Mouse (Mus musculus) urinary bladder, adult 2 months (tissue): ENCODE measurements around the gene Nkapd1. TPM values are rescaled to one million over a fixed set of nuclear protein-coding genes. Genes with fewer than 3 reads are reported as not detected.

Experiments
- polyA plus RNA-seq: library from polyadenylated mRNA; depleted of rRNA; stranded (reverse); fragments of >200 nt; gene quantifications from 2 replicates; pipeline ENCODE4 v1.2.3, GENCODE M21; 2012; rRNA removed

Gene Nkapd1
- polyA plus RNA-seq, 1 experiment, result 13.2 TPM

Other genes starting within 250 kb of the Nkapd1 start
- 133 and 162 TPM in 2 replicates for gene Plet1, start 122.9 kb downstream of the Nkapd1 start, polyA plus RNA-seq
- 101 and 137 TPM in 2 replicates for gene Pts, start 88.7 kb downstream of the Nkapd1 start, polyA plus RNA-seq
- gene Il18, start 62.6 kb downstream of the Nkapd1 start, polyA plus RNA-seq, result 5.7 and 8.2 TPM in 2 replicates
- gene Bco2, start 62.3 kb downstream of the Nkapd1 start, polyA plus RNA-seq, result 0.77 and 0.80 TPM in 2 replicates
- not detected in 2 replicates for gene Tex12, start 56.1 kb downstream of the Nkapd1 start, polyA plus RNA-seq
- 154 and 189 TPM in 2 replicates for gene Sdhd, start 13.7 kb downstream of the Nkapd1 start, polyA plus RNA-seq
- gene Timm8b, start 13.6 kb downstream of the Nkapd1 start, polyA plus RNA-seq, result 181 and 191 TPM in 2 replicates
- gene Pih1d2, start 143 bp downstream of the Nkapd1 start, polyA plus RNA-seq, result 2.1 and 2.5 TPM in 2 replicates
- 42.8 and 43.1 TPM in 2 replicates for gene Dlat, start 42.3 kb upstream of the Nkapd1 start, polyA plus RNA-seq
- gene Dixdc1, start 122.1 kb upstream of the Nkapd1 start, polyA plus RNA-seq, result 9.1 and 11.4 TPM in 2 replicates
- gene 2310030G06Rik, start 129.1 kb upstream of the Nkapd1 start, polyA plus RNA-seq, result 12.4 and 13.5 TPM in 2 replicates
- 150 and 169 TPM in 2 replicates for gene Cryab, start 133.9 kb upstream of the Nkapd1 start, polyA plus RNA-seq
- gene Hspb2, start 134.9 kb upstream of the Nkapd1 start, polyA plus RNA-seq, result 48.5 and 54.7 TPM in 2 replicates
- gene Fdxacb1, start 150.8 kb upstream of the Nkapd1 start, polyA plus RNA-seq, result 8.2 and 8.6 TPM in 2 replicates
- 19.7 and 22.0 TPM in 2 replicates for gene Alg9, start 157.6 kb upstream of the Nkapd1 start, polyA plus RNA-seq
- 60.8 and 68.2 TPM in 2 replicates for gene 1110032A03Rik, start 158.1 kb upstream of the Nkapd1 start, polyA plus RNA-seq
- 20.9 and 23.5 TPM in 2 replicates for gene Ppp2r1b, start 227.8 kb upstream of the Nkapd1 start, polyA plus RNA-seq